Mouse (Mus musculus): Measurements from ENCODE around the gene Cox4i1. TPM values are rescaled to one million over a fixed set of nuclear protein-coding genes. Genes with fewer than 3 reads are reported as not detected.

The Cox4i1 gene
- polyA plus RNA-seq, 1 experiment = 307 TPM

DNA sequence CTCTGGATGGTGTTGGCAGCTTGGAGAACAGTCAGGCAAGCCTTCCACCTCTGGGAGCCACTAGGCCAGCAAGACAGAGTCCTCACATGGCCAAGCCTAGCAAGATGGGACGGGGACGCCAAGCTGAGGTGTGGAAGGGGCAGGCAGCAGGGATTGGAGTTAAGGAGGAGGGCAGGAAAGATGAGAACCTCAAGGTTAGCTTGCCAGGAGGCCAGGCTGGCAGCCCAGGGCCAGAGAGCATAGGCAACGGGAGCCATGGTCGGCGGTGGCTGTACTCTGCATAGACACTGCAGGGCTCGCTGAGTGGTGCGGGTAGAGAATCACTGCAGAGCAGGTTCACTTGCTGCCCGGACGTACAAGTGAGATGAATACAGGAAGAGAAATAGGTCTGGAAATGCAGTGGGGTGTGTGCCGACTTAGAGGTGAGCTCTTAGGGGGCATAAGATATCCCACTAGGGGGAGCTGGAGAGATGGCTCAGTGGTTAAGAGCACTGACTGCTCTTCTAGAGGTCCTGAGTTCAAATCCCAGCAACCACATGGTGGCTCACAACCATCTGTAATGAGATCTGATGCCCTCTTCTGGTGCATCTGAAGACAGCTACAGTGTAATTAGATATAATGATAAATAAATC is 25.9 kb upstream of the Cox4i1 start:
- no peak for TF ChIP-seq GATA1 (IDR thresholded peaks at IDR 0.05; ENCODE audit: low read length)

DNA sequence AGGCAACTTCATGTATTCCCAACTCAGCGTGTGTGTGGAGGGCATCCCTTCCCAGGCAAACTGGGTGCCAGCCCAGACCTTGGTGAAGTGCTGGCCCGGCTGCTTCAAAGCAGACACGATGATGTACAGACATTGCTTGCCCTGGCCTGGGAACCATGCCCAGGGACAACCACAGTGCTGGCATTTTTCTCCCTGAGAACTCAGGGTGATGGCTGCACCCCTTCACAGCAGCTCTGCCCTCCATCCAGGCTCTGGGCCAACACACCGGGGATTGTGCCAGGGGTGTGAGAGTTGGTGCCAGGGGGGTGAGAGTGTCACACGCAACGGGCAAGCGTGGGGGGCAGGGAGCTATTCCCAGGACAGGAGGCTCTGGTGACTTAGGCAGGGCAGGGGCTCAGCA is 23.4 kb upstream of the Cox4i1 start:
- no peak for TF ChIP-seq GATA1 (IDR thresholded peaks at IDR 0.05; ENCODE audit: low read length)

GRCm38 (mm10) chr8:120647532-120647931 is 20.5 kb upstream of the Cox4i1 start, which contains the start of gene 1190005I06Rik:
TSS of gene 1190005I06Rik (minus strand) at chr8:120647632.
- no peak for TF ChIP-seq GATA1 (IDR thresholded peaks at IDR 0.05; ENCODE audit: low read length)

DNA sequence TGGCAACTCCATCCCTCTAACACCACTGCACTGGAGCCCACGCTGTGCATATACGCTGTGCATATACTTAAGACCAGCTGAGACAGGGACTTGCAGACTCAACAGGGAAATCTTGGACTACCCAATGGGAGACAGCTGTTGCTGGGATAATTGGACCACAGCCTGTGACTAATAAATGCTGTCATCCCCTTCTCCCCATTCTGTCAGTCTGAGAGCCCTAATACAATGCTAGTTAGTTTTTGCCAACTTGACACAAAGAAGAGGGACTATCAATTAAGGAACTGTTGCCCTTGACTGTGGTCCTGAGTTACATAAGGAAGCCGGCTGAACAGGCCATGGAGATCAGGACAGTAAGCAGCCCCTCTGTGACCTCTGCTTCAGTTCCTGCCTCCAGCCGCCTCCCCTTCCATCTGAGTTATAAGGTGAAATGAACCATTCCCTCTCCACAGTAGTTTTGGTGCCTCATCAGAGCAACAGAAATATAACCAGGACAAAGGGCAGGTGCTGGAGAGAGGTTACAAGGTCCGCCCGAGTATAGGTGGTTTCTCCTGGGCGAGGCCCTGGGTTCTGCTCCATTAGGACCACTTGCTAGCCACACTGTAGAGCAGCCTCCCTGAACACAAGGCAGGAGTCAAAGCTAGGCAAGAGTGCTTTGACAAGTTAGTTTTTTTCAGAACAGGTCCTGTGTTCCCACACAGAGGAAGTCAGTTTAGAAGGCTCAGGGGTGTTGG is 11.5 kb upstream of the Cox4i1 start:
- TF ChIP-seq GATA1 (IDR thresholded peaks at IDR 0.05; ENCODE audit: low read length) = no peak

DNA sequence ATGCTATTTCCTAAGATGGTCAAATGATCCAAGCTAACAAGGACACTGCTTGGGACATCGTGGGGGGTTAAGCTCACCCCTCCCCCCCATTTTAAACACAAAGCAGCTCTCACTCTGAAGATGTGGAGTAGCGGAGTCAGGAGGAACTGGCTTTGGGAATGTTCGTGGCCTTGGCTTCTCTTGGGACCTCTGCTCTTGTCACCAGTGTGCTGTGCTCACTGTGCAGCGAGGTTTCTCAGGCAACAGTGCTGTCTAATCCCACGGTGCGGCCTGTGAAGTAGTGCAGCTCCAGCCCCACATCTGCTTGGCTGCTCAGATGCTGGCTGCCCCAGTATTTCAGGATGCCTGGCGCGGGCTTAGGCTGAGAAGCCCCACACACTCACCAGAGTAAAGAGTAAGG is 10.6 kb upstream of the Cox4i1 start:
- TF ChIP-seq GATA1 (IDR thresholded peaks at IDR 0.05; ENCODE audit: low read length) = no peak

DNA sequence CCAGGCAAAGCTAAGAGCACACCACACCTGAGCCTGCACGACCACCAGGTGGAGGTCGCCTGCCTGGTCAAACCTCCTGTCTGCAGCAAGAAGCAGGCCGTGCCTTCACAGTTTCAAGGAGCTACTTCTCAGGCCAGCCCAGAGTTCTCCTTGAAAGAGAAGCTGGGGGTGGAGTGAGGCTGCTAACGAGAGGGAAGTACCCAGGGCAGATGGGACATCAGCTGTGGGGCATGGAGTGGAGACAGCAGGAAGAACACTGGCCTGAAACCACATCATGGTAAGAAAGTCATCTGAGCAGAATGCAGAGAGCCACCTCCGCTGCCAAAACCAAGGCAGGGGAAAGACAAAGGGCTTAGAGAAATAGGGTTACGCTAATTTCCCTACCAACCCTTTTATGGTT is 3.5 kb upstream of the Cox4i1 start:
- no peak for TF ChIP-seq GATA1 (IDR thresholded peaks at IDR 0.05; ENCODE audit: low read length)

DNA sequence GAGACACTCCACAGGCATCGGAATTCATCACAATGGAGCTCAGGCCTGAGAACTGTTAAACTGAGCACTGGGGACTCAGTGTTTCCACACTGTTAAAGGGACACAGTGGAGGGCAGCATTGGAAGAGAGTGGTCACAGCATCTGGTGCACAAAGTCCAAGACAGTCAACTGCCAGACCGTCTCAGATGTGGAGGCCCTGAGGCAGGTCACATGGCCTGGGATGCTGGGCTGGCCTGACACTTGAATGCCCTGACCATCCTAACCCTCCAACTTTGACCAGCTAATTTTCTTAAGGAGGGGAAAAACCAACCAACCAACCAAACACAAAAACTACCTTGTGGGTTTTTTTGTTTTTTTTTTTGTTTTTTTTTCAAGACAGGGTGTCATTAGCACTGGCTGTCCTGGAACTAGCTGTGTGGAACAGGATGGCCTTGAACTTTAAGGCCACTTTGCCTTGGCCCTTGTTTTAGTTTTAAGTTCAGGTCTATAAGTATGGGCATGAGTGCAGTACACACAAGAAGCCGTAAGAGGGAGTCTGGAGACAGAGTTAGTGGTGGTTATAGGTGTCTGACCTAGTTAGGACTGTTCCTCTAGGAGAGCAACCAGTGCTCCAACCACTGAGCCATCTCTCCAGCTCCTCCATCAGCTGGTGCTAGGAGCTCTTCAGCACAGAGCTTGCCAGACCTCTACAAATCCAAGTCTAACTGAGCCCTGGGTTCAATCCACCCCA is 2.1 kb upstream of the Cox4i1 start:
- TF ChIP-seq GATA1 (IDR thresholded peaks at IDR 0.05; ENCODE audit: low read length) = no peak

GRCm38 (mm10) chr8:120666807-120667470 is 1.1 kb upstream of the Cox4i1 start:
- no peak for TF ChIP-seq GATA1 (IDR thresholded peaks at IDR 0.05; ENCODE audit: low read length)

DNA sequence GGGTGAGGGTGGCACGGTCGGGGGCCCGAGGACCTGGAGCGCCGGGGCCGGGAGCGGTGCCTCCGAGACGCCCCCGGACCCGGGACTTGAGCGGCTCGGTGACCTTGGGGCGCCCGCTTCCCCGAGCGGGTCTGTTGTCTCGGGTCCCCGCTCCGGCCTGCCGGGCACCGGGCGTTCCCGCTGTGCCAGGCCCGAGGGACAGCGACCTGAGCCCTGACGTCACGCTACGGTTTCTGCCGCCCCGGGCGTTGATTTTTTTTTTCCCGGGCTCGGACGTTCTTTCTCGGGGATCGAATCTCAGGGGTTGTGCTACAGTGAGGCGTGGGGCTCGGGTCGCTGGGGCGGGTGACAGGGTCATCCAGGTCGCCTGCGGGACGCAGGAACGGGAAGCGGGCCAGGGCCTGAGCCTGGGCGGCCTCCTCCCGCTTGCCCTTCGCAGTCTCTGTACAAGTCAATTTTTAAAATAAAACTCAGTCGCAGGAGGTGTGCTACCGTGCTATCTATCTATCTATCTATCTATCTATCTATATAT is 418 bp downstream of the Cox4i1 start, which contains the start of gene Emc8:
Emc8 (minus strand) TSS at position 200 of the 532 bp plus-strand sequence.
- TF ChIP-seq GATA1 (IDR thresholded peaks at IDR 0.05; ENCODE audit: low read length) = no peak

- no peak for TF ChIP-seq GATA1 (IDR thresholded peaks at IDR 0.05; ENCODE audit: low read length)
These were observed 3.8 kb downstream of the Cox4i1 start for GRCm38 (mm10) chr8:120671775-120672174.

- no peak for TF ChIP-seq GATA1 (IDR thresholded peaks at IDR 0.05; ENCODE audit: low read length)
These were observed 4.7 kb downstream of the Cox4i1 start for GRCm38 (mm10) chr8:120672626-120673229.

- no peak for TF ChIP-seq GATA1 (IDR thresholded peaks at IDR 0.05; ENCODE audit: low read length)
These were observed 5.3 kb downstream of the Cox4i1 start for GRCm38 (mm10) chr8:120673298-120673697.

- TF ChIP-seq GATA1 (IDR thresholded peaks at IDR 0.05; ENCODE audit: low read length) = no peak
These were observed 7.7 kb downstream of the Cox4i1 start for GRCm38 (mm10) chr8:120675718-120676117.

DNA sequence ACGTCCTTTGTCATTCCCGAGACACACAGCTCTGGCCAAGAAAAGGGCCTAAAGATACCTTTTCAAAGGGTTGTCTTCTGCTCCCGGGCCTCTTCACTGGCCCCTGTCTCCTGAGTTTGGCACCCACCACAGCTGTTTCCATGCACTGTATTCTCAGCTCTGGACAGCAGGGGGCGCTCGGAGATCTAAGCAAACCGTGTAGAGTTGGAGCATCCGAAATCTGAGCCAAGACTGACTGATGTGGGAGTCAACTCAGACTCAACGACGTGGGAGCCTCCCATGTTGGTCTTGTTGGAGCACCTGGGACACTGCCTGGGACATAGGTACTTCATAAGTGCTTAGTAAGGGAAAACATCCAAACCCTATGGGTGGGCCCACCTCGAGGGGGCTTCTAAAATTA is 10.4 kb downstream of the Cox4i1 start:
- TF ChIP-seq GATA1 (IDR thresholded peaks at IDR 0.05; ENCODE audit: low read length) = no peak

Data from G1E-ER4 (cell line).